Mouse (Mus musculus) liver, embryonic 13.5 days (tissue): ENCODE results near the gene Cldn9. TPM values are rescaled to one million over a fixed set of nuclear protein-coding genes. Genes with fewer than 3 reads are reported as not detected.

Source experiments
- ATAC-seq: fragments of 200-750 bp; cut with Nextera tagmentation; 2 replicates; pipeline ENCODE4 v1.8.0; 2017; ENCODE audit warnings: low read depth, mild to moderate bottlenecking, moderate number of reproducible peaks, moderate library complexity
- DNase-seq: peaks from one replicate; pipeline ENCODE4 v3.0.0; 2022
- H3K27ac ChIP-seq: fragments of 300-500 bp; sonication (generic); 2 replicates; pipeline ENCODE4 v1.5.1; 2015; ENCODE audit warnings: moderate library complexity, mild to moderate bottlenecking, inconsistent platforms
- H3K27me3 ChIP-seq: fragments of 300-500 bp; sonication (generic); 2 replicates; pipeline ENCODE4 v1.6.1; 2015; ENCODE audit warnings: mild to moderate bottlenecking, inconsistent platforms
- H3K36me3 ChIP-seq: fragments of 300-500 bp; sonication (generic); 2 replicates; pipeline ENCODE4 v1.6.1; 2015; ENCODE audit warnings: mild to moderate bottlenecking, inconsistent platforms
- H3K4me1 ChIP-seq: fragments of 300-500 bp; sonication (generic); replicated peaks from 2 replicates; pipeline ENCODE4 v1.6.1; 2015; ENCODE audit warnings: inconsistent platforms
- H3K4me2 ChIP-seq: fragments of 300-500 bp; sonication (generic); 2 replicates; pipeline ENCODE4 v1.6.1; 2015; ENCODE audit warnings: inconsistent platforms, mild to moderate bottlenecking, moderate library complexity
- H3K4me3 ChIP-seq: fragments of 300-500 bp; sonication (generic); replicated peaks from 2 replicates; pipeline ENCODE4 v1.5.1; 2015; ENCODE audit warnings: mild to moderate bottlenecking, inconsistent platforms
- H3K9ac ChIP-seq: fragments of 300-500 bp; sonication (generic); 2 replicates; pipeline ENCODE4 v1.6.1; 2015; ENCODE audit warnings: mild to moderate bottlenecking, inconsistent platforms
- H3K9me3 ChIP-seq: fragments of 300-500 bp; sonication (generic); replicated peaks from 2 replicates; pipeline ENCODE4 v1.6.1; 2016; ENCODE audit warnings: inconsistent platforms
- WGBS: fragments of 180-500 bp; shearing (Covaris S2); methylation state at CpG from one replicate; pipeline ENCODE4 v1.1.7; 2015; ENCODE audit not compliant: insufficient replicate concordance; 5-methylcytosine and 5-hydroxymethylcytosine counted together
- polyA plus RNA-seq: library from polyadenylated mRNA; unstranded; fragments of >200 nt; fragmentation: Nextera tagmentation; extraction: Ambion mirVana; gene quantifications from 2 replicates; pipeline ENCODE4 v1.2.1, GENCODE M21; 2015

Gene Cldn9
- polyA plus RNA-seq, 1 experiment from 2014 or later = not detected

DNA sequence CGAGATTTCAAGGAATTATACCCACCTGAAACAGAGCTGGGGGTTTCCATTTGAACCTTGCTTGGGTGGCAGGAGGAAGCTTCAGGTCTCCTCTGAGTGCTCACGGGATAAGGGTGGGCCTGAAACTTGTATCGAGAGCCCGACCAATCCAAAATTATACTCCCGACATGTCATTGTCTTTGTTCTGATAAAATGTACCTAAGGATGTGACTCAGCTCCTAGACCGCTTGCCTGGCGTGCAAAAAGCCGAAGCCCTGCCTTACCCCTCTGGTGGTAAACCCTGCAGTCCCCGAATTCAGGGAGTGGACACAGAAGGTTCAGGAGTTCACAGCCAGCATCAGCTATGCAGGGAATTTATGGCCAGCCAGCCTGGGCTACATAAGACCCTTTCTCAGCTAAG is 3.5 kb downstream of the Cldn9 start:
- Histone ChIP-seq H3K9ac (no peak overlapping the region), H3K4me3 (no peak overlapping the region), H3K4me2 (no peak overlapping the region), H3K4me1 (peaks cover 33% of the 10 kb centered on the region), H3K36me3 (no peaks in the 10 kb centered on the region), H3K27me3 (peaks cover 99% of the 10 kb centered on the region), H3K27ac (no peak overlapping the region), H3K9me3 (no peaks in the 10 kb centered on the region)
- DNase-seq (no peak), ATAC-seq (no peak)
- WGBS = 47% methylated on average over 9 of the region's 9 CpGs

GRCm38 (mm10) chr17:23679127-23679835 is 4.5 kb downstream of the Cldn9 start, which contains the start of gene Cldn6:
TSS of gene Cldn6 (plus strand) at chr17:23679249.
- H3K9ac ChIP-seq = no peak within 1 kb of the TSS
- H3K4me2 ChIP-seq = peak within 1 kb of the TSS; percentile 40
- H3K27me3 ChIP-seq = peaks cover 99% of the 10 kb centered on the region
- H3K27ac ChIP-seq = no peak within 1 kb of the TSS
- no peak for DNase-seq
- peaks cover 43% of the 10 kb centered on the region for H3K4me1 ChIP-seq
- ATAC-seq = no peak
- H3K4me3 ChIP-seq = peak within 1 kb of the TSS; percentile 21; the same call in 1 of the 2 replicates
- no peaks in the 10 kb centered on the region for H3K36me3 ChIP-seq
- WGBS = 7% methylated on average over 38 of the region's 38 CpGs
- H3K9me3 ChIP-seq = no peaks in the 10 kb centered on the region

- Histone ChIP-seq H3K9ac (peak within 1 kb of the TSS; percentile 67), H3K27ac (no peak within 1 kb of the TSS), H3K4me2 (peak within 1 kb of the TSS; percentile 89), H3K9me3 (no peaks in the 10 kb centered on the region), H3K4me3 (peak within 1 kb of the TSS; percentile 63), H3K27me3 (peaks cover 79% of the 10 kb centered on the region), H3K36me3 (no peaks in the 10 kb centered on the region), H3K4me1 (peaks cover 58% of the 10 kb centered on the region)
- peak; percentile 76 for DNase-seq
- peak; percentile 26 for ATAC-seq
- WGBS = under 1% methylated on average over 34 of the region's 34 CpGs
These were observed 6.6 kb downstream of the Cldn9 start, which contains the start of gene Tnfrsf12a for GRCm38 (mm10) chr17:23677236-23677679. TSS of gene Tnfrsf12a (minus strand) at chr17:23677468.

GRCm38 (mm10) chr17:23676473-23677031 is 7.3 kb downstream of the Cldn9 start:
- H3K4me1 ChIP-seq = peaks cover 58% of the 10 kb centered on the region
- peak overlapping the region; percentile 63 for H3K4me3 ChIP-seq
- no peak overlapping the region for H3K27ac ChIP-seq
- H3K9me3 ChIP-seq = no peaks in the 10 kb centered on the region
- DNase-seq (no peak), ATAC-seq (no peak)
- H3K4me2 ChIP-seq = peak overlapping the region; percentile 89
- WGBS = 2% methylated on average over 37 of the region's 37 CpGs
- no peaks in the 10 kb centered on the region for H3K36me3 ChIP-seq
- peak overlapping the region; percentile 67 for H3K9ac ChIP-seq
- peaks cover 72% of the 10 kb centered on the region for H3K27me3 ChIP-seq

- DNase-seq = no peak
- H3K27me3 ChIP-seq = peaks cover 64% of the 10 kb centered on the region
- peaks cover 58% of the 10 kb centered on the region for H3K4me1 ChIP-seq
- H3K27ac ChIP-seq = no peak overlapping the region
- peak overlapping the region; percentile 63 for H3K4me3 ChIP-seq
- H3K4me2 ChIP-seq = peak overlapping the region; percentile 89
- ATAC-seq = no peak
- H3K9ac ChIP-seq = peak overlapping the region; percentile 67; the same call in 1 of the 2 replicates
- 10% methylated on average over 15 of the region's 15 CpGs for WGBS
- H3K36me3 ChIP-seq = no peaks in the 10 kb centered on the region
- H3K9me3 ChIP-seq = no peaks in the 10 kb centered on the region
These were observed 8.1 kb downstream of the Cldn9 start for GRCm38 (mm10) chr17:23675564-23676281.

GRCm38 (mm10) chr17:23675127-23675526 is 8.7 kb downstream of the Cldn9 start:
- no peak overlapping the region for H3K27ac ChIP-seq
- no peak overlapping the region for H3K9ac ChIP-seq

GRCm38 (mm10) chr17:23674271-23674952 is 9.4 kb downstream of the Cldn9 start:
- H3K27ac ChIP-seq = 0 out of 2 replicates have a peak overlapping the region, but pooled peaks have one; percentile 39
- H3K4me3 ChIP-seq = peak overlapping the region; percentile 66
- H3K9ac ChIP-seq = peak overlapping the region; percentile 74
- peak overlapping the region; percentile 83 for H3K4me2 ChIP-seq
- WGBS = 31% methylated on average over 9 of the region's 9 CpGs
- H3K4me1 ChIP-seq = peaks cover 56% of the 10 kb centered on the region
- no peaks in the 10 kb centered on the region for H3K9me3 ChIP-seq
- DNase-seq = no peak
- peaks cover 12% of the 10 kb centered on the region for H3K36me3 ChIP-seq
- no peak for ATAC-seq
- peaks cover 51% of the 10 kb centered on the region for H3K27me3 ChIP-seq

More at GRCm38 (mm10) chr17:23675127-23675526, 8.7 kb downstream of the Cldn9 start:
- WGBS = 34% methylated on average over 5 of the region's 5 CpGs
- Histone ChIP-seq H3K4me1 (peaks cover 58% of the 10 kb centered on the region), H3K4me2 (peak overlapping the region; percentile 83), H3K27me3 (peaks cover 58% of the 10 kb centered on the region), H3K36me3 (peaks cover 5% of the 10 kb centered on the region), H3K4me3 (no peak overlapping the region), H3K9me3 (no peaks in the 10 kb centered on the region)
- ATAC-seq = no peak
- DNase-seq = no peak

GRCm38 (mm10) chr17:23673424-23674073 is 10.3 kb downstream of the Cldn9 start, which contains the start of the genes Hcfc1r1 and Thoc6:
TSS of gene Hcfc1r1 (plus strand) at chr17:23673596.
TSS of gene Thoc6 (minus strand) at chr17:23673882.
- ATAC-seq (peak; percentile 95), DNase-seq (peak; percentile 85)
- no peaks in the 10 kb centered on the region for H3K9me3 ChIP-seq
- WGBS = under 1% methylated on average over 45 of the region's 45 CpGs
- peak within 1 kb of the TSS; percentile 66 for H3K4me3 ChIP-seq
- H3K36me3 ChIP-seq = peaks cover 20% of the 10 kb centered on the region
- H3K9ac ChIP-seq = peak within 1 kb of the TSS; percentile 74
- peaks cover 53% of the 10 kb centered on the region for H3K4me1 ChIP-seq
- peak within 1 kb of the TSS; percentile 83 for H3K4me2 ChIP-seq
- H3K27me3 ChIP-seq = peaks cover 42% of the 10 kb centered on the region
- peak within 1 kb of the TSS; percentile 54; the same call in 1 of the 2 replicates for H3K27ac ChIP-seq

GRCm38 (mm10) chr17:23672761-23673160 is 11.1 kb downstream of the Cldn9 start:
- H3K9ac ChIP-seq = peak overlapping the region; percentile 74
- 51% methylated on average over 3 of the region's 3 CpGs for WGBS

GRCm38 (mm10) chr17:23671519-23671918 is 12.3 kb downstream of the Cldn9 start:
- Histone ChIP-seq H3K4me1 (peaks cover 37% of the 10 kb centered on the region), H3K9me3 (no peaks in the 10 kb centered on the region), H3K4me2 (no peak overlapping the region), H3K36me3 (peaks cover 34% of the 10 kb centered on the region), H3K4me3 (no peak overlapping the region), H3K27ac (no peak overlapping the region), H3K9ac (no peak overlapping the region), H3K27me3 (peaks cover 22% of the 10 kb centered on the region)
- 86% methylated on average over 3 of the region's 3 CpGs for WGBS
- ATAC-seq = no peak
- no peak for DNase-seq

More at GRCm38 (mm10) chr17:23672761-23673160, 11.1 kb downstream of the Cldn9 start:
- Histone ChIP-seq H3K4me1 (peaks cover 50% of the 10 kb centered on the region), H3K27ac (no peak overlapping the region), H3K4me2 (peak overlapping the region; percentile 83), H3K36me3 (peaks cover 25% of the 10 kb centered on the region), H3K9me3 (no peaks in the 10 kb centered on the region), H3K27me3 (peaks cover 34% of the 10 kb centered on the region), H3K4me3 (peak overlapping the region; percentile 66)
- no peak for ATAC-seq
- no peak for DNase-seq
